Mouse (Mus musculus) lung, adult 2 months (tissue): ENCODE results near the gene E130208F15Rik. TPM values are rescaled to one million over a fixed set of nuclear protein-coding genes. Genes with fewer than 3 reads are reported as not detected.

Source experiments
- DNase-seq: peaks from one replicate; pipeline ENCODE4 v3.0.0; 2022
- H3K4me1 ChIP-seq: fragments of 200-500 bp; 2 replicates; pipeline ENCODE4 v1.6.1; 2011; ENCODE audit warnings: low read length; ENCODE audit not compliant: control insufficient read depth, insufficient read depth
- H3K4me3 ChIP-seq: fragments of 200-500 bp; replicated peaks from 2 replicates; pipeline ENCODE3; 2011; ENCODE audit warnings: low read depth, mild to moderate bottlenecking, control low read depth, low read length; ENCODE audit errors: extremely low read depth
- CTCF ChIP-seq: fragments of 200-500 bp; IDR thresholded peaks from 2 replicates; pipeline ENCODE4 v1.5.1; 2011; ENCODE audit warnings: mild to moderate bottlenecking, low read length, control low read depth; ENCODE audit not compliant: insufficient read depth
- POLR2A ChIP-seq: fragments of 200-500 bp; IDR thresholded peaks from 2 replicates; pipeline ENCODE4 v1.6.1; 2011; ENCODE audit warnings: low read depth, mild to moderate bottlenecking, control low read depth, low read length, borderline replicate concordance; ENCODE audit errors: extremely low read depth
- WGBS: fragments of 180-500 bp; shearing (Covaris S2); methylation state at CpG from one replicate; pipeline ENCODE4 v1.1.7; 2018; 5-methylcytosine and 5-hydroxymethylcytosine counted together
- polyA plus RNA-seq: library from polyadenylated mRNA; depleted of rRNA; stranded (reverse); fragments of >200 nt; gene quantifications from 2 replicates; pipeline ENCODE4 v1.2.3, GENCODE M21; 2012

Gene E130208F15Rik
- polyA plus RNA-seq, 1 experiment = 0.50 TPM

GRCm38 (mm10) chr7:30332622-30333259 is 11.2 kb downstream of the E130208F15Rik start:
- Histone ChIP-seq H3K4me1 (no peaks in the 10 kb centered on the region; the same call in none of the 2 replicates), H3K4me3 (no peak overlapping the region)
- TF ChIP-seq POLR2A (no peak), CTCF (no peak)
- DNase-seq = no peak
- 47% methylated on average over 18 of the region's 18 CpGs for WGBS

- peak; percentile 19 for DNase-seq
- WGBS = 3% methylated on average over 4 of the region's 4 CpGs
- Histone ChIP-seq H3K4me3 (no peak overlapping the region), H3K4me1 (no peaks in the 10 kb centered on the region; the same call in 1 of the 2 replicates)
- no peak for TF ChIP-seq CTCF
- TF ChIP-seq POLR2A = no peak
These were observed 11.9 kb downstream of the E130208F15Rik start for GRCm38 (mm10) chr7:30333436-30333835.

GRCm38 (mm10) chr7:30334563-30334962 is 13.0 kb downstream of the E130208F15Rik start:
- H3K4me3 ChIP-seq = no peak overlapping the region

GRCm38 (mm10) chr7:30335688-30336087 is 14.1 kb downstream of the E130208F15Rik start:
- no peak for DNase-seq
- TF ChIP-seq POLR2A (no peak), CTCF (no peak)
- Histone ChIP-seq H3K4me1 (no peaks in the 10 kb centered on the region; the same call in 1 of the 2 replicates), H3K4me3 (no peak overlapping the region)
- WGBS = 78% methylated on average over 6 of the region's 6 CpGs

More at GRCm38 (mm10) chr7:30334563-30334962, 13.0 kb downstream of the E130208F15Rik start:
- 64% methylated on average over 5 of the region's 5 CpGs for WGBS
- H3K4me1 ChIP-seq = no peaks in the 10 kb centered on the region; the same call in 1 of the 2 replicates
- TF ChIP-seq CTCF = no peak
- TF ChIP-seq POLR2A = no peak
- no peak for DNase-seq

GRCm38 (mm10) chr7:30336384-30336783 is 14.8 kb downstream of the E130208F15Rik start:
- TF ChIP-seq CTCF (peak; percentile 88), POLR2A (no peak)
- WGBS = 4% methylated on average over 9 of the region's 9 CpGs
- Histone ChIP-seq H3K4me3 (no peak overlapping the region), H3K4me1 (no peaks in the 10 kb centered on the region; the same call in 1 of the 2 replicates)
- peak; percentile 68 for DNase-seq

- no peak for DNase-seq
- WGBS = 60% methylated on average over 5 of the region's 5 CpGs
- no peak overlapping the region for H3K4me3 ChIP-seq
- TF ChIP-seq CTCF = no peak
- TF ChIP-seq POLR2A = no peak
- H3K4me1 ChIP-seq = no peaks in the 10 kb centered on the region
These were observed 18.0 kb downstream of the E130208F15Rik start for GRCm38 (mm10) chr7:30339432-30340109.

- no peaks in the 10 kb centered on the region for H3K4me1 ChIP-seq
- DNase-seq = peak; percentile 56
- WGBS = 25% methylated on average over 21 of the region's 21 CpGs
- H3K4me3 ChIP-seq = no peak overlapping the region
- TF ChIP-seq CTCF (no peak), POLR2A (no peak)
These were observed 25.3 kb downstream of the E130208F15Rik start for GRCm38 (mm10) chr7:30346635-30347379.

GRCm38 (mm10) chr7:30347828-30348227 is 26.3 kb downstream of the E130208F15Rik start:
- Histone ChIP-seq H3K4me3 (no peak overlapping the region), H3K4me1 (no peaks in the 10 kb centered on the region)
- TF ChIP-seq POLR2A (no peak), CTCF (peak; percentile 34)
- no peak for DNase-seq
- WGBS = 2% methylated on average over 30 of the region's 30 CpGs

GRCm38 (mm10) chr7:30353279-30353822 is 31.8 kb downstream of the E130208F15Rik start:
- TF ChIP-seq POLR2A (no peak), CTCF (peak; percentile 85)
- Histone ChIP-seq H3K4me1 (no peaks in the 10 kb centered on the region), H3K4me3 (no peak overlapping the region)
- peak; percentile 59 for DNase-seq
- WGBS = 9% methylated on average over 6 of the region's 6 CpGs
